Mouse (Mus musculus): Measurements from ENCODE around the gene Insig2.

DNA sequence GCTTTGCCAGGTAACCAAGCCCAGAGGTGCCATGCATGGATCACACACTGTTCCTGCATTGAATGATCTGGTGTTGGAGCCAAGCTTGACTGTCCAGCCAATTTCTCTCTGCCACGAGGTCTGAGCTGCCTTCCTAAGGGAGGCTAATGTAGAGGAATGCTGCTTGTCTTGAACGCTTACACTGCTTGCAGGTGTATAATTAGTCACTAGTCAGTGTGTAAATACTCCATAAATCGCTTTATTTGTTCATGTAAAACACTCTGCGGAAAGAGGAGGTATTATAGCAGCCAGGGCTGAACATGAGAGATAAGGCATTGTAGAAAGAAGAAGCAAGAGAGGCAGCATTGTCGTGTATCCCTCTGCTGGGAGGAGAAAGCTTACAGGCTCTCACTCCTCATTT, 11.6 kb upstream of the Insig2 start:
- no peak for TF ChIP-seq CTCF (IDR thresholded peaks at IDR 0.05; ENCODE audit: insufficient read depth, low read length)
- no peak for TF ChIP-seq POLR2A (IDR thresholded peaks at IDR 0.05; ENCODE audit: borderline replicate concordance, extremely low read depth, low read depth, low read length)

All from lung, adult 2 months (tissue).